Mouse (Mus musculus): ENCODE measurements around the gene Lifr.

Lifr gene

GRCm38 (mm10) chr15:7166735-7167134, 76.3 kb downstream of the Lifr start:
- no peak for DNase-seq

DNA sequence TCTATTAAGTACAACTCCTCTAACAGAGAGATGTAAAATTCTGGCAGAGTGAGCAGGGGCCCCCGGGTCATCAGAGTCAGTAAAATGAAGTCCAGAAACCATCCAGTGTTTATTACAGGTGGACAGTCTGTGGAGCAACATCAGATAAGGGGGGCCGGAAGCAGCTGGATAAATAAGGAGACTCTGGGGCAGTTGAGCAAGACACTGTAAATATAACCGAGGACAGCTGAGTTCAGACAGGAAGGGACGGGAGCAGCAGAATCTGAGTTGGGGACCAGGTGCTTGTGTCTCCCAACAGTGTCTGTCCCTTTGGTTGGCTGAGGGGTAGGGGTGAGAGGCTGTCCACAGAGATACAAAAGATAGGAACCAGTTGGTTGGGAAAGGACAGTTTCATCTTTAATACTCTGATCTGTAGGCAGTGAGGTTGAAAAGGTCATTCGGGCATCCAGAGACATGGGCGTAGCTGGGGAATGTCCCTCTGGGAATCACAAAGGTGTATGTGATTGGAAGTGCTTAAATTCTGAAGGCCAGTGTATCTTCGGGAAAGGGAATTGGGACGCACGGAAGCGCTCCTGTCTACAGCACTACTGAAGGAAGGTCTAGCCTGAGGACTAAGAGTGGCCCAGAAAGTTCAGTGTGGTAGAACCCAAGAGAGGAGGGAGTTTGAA, 77.0 kb downstream of the Lifr start:
- no peak for DNase-seq

DNA sequence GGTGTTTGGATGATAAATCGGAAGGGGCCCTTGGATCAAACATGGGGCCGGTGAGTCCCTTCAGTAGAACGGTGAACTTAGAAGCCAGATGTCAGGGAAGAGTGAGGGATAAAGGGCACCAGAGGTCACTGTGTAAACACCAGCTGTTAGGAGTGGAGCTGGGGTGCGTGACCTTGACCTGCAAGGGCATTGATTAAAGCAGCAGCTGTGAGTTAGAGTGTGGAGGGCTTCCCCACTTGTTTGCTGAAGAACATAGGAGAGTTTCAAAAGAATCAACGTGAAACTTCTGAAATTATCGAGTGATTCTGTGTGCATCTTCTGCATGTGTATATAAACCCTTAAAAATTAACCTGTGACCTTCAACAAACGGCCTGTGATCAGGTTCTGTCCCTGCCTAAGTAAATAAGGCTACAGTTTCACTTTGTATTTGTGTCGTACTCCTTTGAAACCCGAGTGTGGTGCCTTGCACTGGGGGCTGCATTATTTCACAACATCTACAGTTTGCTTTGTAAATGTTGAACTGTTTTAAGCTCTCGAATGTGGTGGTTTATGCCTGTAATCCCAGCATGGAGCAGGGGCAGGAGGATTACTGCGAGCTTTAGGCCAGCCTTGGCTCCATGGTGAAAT, 77.6 kb downstream of the Lifr start:
- no peak for DNase-seq

DNA sequence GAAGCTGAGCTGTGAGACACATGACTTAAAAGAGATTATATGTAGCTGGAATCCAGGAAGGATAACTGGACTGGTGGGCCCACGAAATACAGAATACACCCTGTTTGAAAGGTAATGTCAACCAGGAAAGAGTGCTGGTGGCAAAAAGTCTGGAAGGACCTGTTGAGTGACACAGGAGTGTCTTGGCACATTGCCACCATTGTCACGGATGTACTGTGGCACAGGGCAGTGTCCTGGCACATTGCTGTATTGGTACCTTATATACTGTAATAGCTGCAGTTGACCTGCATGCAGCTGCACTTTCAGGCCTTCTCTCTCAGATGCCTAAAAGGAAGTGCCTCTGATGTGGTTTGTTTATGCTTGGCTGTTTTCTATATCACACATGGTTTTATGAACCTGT, 82.5 kb downstream of the Lifr start:
- peak in 1 of 2 experiments; percentile 34 for DNase-seq

- DNase-seq, result no peak
These were observed 82.9 kb downstream of the Lifr start for GRCm38 (mm10) chr15:7173346-7173745.

- no peak for DNase-seq
These were observed 83.4 kb downstream of the Lifr start for GRCm38 (mm10) chr15:7173776-7174175.

- no peak for DNase-seq
These were observed 90.2 kb downstream of the Lifr start for GRCm38 (mm10) chr15:7180576-7180975.

- DNase-seq, result no peak
These were observed 97.3 kb downstream of the Lifr start for GRCm38 (mm10) chr15:7187682-7188081.

DNA sequence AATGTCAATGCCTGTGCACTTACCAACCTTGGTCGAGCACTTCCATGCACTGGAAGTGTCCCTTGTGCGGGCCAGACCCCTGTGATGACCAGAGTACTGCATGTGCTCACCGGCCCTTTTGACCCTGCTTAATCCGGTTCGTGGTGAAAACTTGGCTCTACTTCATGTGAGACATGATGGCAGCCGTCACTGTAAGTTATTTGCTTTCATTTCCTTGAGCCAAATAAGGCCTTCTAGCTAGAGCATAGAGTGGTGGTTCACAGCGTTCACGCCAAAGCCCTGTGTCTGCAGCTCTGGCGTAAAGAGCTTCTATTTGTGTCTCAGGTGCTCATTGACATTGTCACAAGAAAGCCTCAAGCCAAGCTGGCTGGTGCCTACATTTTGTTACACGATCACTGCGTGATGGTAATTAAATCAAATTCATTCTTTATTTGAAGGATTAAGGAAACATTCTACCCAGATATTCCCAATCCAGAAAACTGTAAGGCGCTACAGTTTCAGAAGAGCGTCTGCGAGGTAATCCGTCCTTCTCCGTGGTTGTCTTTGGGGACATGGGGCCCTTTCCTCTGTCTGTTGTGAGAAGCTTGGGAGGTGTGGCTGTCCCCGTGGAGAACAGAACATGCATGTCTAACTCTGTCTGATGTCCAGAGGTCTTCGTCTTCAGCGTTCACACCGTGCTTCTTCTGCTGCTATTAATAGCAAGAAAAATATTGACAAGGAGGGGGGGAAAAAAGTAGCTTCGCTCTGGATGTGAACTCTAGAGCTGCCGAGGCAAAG, 99.5 kb downstream of the Lifr start:
- no peak for DNase-seq

DNA sequence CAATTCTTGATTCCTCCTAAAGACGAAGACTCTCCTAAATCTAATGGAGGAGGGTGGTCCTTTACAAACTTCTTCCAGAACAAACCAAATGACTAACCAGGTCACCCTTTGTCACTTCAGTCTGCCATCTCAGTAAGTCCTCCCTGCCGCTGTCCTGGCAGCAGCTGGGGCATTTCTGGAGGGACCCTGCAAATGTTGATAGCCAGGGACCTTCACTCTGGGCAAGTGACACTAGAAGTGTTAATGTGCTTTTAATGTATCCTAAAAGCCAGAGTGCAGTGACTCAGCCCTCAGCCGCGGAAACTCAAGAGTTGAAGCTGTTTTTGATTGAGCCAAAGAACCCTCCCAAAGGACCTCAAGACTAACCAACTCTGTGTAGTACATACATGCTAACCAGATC, 100.7 kb downstream of the Lifr start:
- no peak for DNase-seq

GRCm38 (mm10) chr15:7192582-7192981, 102.2 kb downstream of the Lifr start:
- DNase-seq, result no peak

DNA sequence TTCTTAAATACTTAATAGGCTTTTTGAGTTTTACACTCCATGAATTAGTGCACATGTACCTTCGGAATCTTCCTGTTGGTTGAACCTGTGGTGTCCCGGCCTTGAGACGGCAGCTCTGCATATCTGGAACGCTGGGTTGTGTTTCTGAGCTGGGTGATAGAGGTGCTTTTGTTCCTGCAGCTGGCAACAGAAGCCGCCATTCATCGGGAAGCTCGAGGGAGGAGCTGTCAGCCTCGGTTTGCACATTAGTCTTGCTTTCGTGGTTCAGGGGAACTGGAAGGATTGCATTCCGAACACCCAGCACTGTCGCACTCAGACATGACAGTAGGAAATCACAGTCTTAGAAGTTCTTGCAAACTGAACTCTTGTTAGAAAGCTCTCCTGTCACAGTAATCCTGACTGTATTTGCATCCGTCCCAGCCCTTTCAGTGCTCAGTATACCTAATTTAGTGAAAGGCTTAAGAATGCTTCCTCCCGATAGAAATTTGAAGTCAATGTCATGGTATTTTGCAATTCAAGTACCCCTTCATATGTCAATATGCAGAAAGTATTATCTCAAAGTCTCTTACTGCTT, 103.8 kb downstream of the Lifr start:
- DNase-seq, result no peak

DNA sequence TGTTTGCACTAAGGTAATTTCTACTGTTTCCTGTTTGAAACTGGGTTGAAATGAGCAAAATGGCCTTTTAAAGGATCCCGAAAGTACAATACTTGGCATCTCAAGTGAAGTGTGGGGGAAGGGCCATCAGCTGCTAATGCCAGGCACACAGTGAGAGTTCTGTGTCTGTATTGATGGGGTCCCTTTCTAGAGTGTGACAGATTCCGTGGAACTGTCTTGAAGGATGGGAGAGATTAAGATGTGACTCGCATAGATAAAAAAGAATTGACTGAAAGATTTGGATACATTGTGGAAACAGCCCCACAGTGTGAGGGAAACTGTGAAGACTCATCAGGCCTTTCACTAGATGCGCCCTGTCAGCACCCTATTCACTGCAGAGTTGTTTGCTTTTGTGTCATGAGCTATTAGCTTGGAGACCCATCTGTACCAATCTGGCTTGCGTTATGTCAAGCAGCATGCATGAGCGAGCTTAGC, 104.4 kb downstream of the Lifr start:
- no peak for DNase-seq

GRCm38 (mm10) chr15:7197652-7198445, 107.4 kb downstream of the Lifr start:
- no peak for DNase-seq

GRCm38 (mm10) chr15:7198816-7199215, 108.4 kb downstream of the Lifr start:
- DNase-seq, result no peak

- no peak for DNase-seq
These were observed 109.9 kb downstream of the Lifr start for GRCm38 (mm10) chr15:7200286-7200685.

GRCm38 (mm10) chr15:7201421-7202380, 111.3 kb downstream of the Lifr start:
- no peak for DNase-seq

DNA sequence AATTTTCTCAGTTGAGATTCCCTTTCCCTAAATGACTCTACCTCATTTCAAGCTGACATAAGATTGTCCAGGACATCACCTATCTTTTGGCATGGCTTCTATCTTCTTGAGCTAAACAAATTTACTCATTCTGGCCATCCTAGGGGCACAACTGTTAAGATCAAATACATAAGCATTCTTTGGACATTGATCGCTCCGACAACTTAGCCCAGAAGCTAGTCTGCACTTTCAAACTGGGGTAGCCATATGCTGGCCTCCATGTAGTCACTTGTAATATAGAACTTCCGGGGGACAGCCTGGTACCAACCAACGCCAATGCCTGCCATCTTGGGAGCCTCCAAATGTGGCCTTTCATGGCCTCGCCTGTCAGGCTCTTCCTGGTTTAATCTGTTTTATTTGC, 112.6 kb downstream of the Lifr start:
- no peak for DNase-seq

DNA sequence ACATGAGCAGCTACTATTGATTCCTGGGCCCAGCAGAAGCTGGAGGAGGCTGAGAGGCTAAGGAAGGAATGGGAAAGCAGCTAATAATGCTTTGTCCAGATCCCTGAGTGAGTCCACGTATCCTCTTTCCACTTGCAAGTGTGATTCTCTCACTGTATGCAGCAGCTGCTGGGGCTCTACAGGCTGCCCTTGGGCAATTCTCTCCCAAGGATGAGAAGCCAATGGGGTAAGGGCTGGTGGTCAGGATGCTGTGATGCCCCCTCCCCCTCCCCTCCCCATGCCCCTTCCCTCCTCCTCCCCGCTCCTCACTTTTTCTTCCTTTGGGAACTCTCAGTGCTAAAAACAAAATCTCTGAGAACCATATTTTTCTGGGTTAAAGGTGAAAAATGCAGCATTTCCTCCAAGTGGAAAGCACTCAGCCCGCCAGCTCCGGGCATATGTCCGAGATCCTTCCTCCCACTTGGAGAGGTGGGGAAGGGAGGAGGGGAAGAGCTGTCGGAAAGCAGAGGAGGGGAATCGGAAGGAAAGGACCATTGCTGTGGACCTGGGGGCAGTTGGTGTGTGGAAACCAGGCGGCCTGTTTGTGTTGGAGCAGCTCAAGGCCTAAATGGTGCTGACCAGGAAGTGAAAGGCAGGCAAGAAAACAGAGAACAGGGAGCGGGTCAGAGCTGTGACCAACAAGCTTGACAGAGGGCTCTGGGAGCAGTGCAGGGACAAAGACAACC, 113.4 kb downstream of the Lifr start:
- DNase-seq, result peak in 1 of 2 experiments; percentile 14

GRCm38 (mm10) chr15:7204917-7205316, 114.5 kb downstream of the Lifr start:
- DNase-seq, result peak; percentile 30 to 49

GRCm38 (mm10) chr15:7206110-7206509, 115.7 kb downstream of the Lifr start:
- DNase-seq, result no peak

Data from cerebellum, postnatal 25 days (tissue).